Mouse (Mus musculus): Measurements from ENCODE around the gene Tspan17. TPM values are rescaled to one million over a fixed set of nuclear protein-coding genes. Genes with fewer than 3 reads are reported as not detected.
"Not testable (repeated sequence)": the region's sequence is repeated elsewhere in the genome, so short reads cannot be mapped to it uniquely, and the experiment has no call there.

Tspan17 gene
- total RNA-seq, 1 experiment from 2014 or later, result 6.9 TPM

GRCm38 (mm10) chr13:54759496-54759895 lies 29.7 kb upstream of the Tspan17 start:
- no peak for ATAC-seq (replicated peaks; ENCODE audit: insufficient number of reproducible peaks, low FRiP score, low TSS enrichment, poor library complexity, severe bottlenecking)

DNA sequence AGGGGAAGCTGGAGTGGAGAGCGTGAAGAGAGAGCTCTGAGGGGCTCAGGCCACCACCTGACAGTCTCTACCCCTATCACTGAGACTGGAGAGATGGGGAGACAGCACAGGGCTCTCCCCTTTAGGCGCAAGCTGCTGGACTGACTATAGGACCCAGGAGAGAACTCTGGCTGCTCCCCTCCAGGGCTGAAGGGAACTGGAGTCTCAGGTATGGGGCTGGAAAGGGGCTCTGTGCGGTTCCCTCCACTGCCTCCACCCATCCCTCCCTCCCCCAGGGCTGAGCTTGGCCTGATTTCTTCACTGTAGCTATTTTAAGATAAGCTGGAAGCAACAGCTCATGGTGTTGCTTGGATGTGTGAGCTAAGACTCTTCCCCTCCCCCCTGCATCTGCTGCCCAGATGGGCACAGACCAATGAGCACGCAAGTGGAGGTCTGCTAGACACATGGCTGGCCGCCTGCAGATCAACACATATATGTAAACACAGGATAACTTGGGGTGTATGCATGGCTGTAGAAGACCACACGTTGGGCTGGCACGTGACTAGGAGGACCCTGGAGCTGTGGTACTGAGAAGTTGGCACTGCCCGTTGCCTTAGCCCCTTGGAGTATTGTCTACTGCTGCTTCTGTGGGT lies 28.9 kb upstream of the Tspan17 start:
- ATAC-seq (replicated peaks; ENCODE audit: insufficient number of reproducible peaks, low FRiP score, low TSS enrichment, poor library complexity, severe bottlenecking), result no peak

DNA sequence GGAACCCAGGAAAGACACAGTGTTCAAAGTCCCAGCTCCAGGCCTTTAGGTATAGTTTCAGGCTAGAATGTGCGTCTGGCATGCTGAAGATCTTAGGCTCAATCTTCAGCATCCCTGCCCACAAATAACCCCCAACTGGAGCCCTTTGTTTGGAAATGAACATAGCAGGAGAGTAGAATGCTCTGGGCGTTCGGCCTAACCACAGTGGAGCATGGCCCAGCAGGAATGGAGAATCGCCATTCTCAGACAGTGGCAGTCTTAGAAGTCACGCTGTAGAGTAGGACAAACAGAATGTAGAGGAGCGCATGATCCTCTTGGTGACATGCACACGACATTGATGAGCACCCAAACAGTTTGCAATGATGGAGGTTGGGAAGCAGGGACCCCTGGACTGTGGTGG lies 28.3 kb upstream of the Tspan17 start:
- ATAC-seq (replicated peaks; ENCODE audit: insufficient number of reproducible peaks, low FRiP score, low TSS enrichment, poor library complexity, severe bottlenecking), result no peak

DNA sequence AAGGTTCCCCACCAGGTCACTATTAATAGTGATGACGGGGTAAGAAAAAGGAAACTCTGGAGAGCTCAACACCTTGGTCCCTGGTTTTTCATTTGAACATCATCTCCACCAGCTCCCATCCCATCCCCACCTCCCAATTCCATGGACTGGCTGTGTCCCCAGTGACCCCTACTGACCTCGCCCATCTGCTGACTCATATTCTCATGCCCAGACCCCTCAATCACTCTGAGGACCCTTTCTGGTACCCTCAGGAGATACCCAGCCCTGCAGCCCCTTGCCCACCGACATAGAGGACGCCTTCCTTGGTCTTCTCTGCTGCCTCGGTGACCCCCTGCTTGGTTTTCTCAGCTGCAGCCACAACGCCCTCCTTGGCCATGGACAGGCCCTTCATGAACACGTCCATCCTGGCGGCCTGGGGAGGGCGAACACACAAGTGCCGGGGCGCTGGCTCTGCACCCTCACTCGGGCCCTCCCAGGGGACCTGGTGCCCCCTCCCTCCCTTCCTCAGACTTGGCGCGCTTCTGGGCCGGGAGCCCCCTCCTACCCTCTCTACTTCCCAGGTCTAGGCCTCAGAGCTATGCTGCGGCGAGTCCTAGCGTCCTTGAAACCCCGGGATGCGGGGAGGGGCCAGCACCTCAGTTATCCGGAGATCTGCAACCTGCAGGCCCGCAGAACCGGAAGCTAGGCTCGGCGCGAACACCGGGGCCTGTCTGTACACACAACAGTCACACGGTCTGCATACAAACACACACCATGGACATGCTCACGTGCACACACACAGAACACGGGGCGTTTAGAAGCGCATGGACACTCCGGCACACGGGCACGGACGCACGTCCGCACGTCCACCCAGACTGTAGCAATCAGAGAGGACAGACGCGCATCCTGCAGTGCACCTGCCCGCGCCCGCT lies 23.6 kb upstream of the Tspan17 start:
- no peak for ATAC-seq (replicated peaks; ENCODE audit: insufficient number of reproducible peaks, low FRiP score, low TSS enrichment, poor library complexity, severe bottlenecking)

DNA sequence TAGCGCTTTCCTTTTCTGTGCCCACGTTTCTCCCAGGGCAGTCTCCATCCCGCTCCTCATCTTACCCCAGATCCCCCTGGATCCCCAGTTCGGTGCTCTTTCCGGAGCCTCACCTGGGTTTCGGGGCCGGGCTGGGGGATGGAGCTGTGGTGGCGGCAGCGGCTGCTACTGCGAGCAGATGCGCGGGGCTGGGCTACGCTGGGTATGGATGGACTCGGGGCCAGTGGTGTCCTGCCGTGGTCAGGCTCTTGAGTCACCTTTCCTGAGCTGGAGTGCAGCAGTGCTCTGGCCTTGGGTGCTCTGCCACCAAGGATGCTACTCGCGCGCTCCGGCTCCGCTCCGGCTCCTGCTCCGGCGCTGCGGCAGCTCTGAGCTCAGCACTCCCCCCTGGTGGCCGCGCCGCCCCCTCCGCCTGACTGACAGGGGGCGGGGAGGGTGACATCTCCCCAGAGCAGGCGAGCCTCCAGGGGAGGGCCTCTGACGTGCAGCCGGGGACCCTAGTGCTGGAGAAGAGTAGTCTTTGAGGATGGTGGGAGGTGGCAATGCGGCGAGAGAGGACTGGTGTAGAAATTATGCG lies 22.9 kb upstream of the Tspan17 start, which contains the start of gene Sncb:
TSS of gene Sncb (minus strand) at position 404 of the 577 bp plus-strand sequence.
- ATAC-seq (replicated peaks; ENCODE audit: insufficient number of reproducible peaks, low FRiP score, low TSS enrichment, poor library complexity, severe bottlenecking), result no peak

DNA sequence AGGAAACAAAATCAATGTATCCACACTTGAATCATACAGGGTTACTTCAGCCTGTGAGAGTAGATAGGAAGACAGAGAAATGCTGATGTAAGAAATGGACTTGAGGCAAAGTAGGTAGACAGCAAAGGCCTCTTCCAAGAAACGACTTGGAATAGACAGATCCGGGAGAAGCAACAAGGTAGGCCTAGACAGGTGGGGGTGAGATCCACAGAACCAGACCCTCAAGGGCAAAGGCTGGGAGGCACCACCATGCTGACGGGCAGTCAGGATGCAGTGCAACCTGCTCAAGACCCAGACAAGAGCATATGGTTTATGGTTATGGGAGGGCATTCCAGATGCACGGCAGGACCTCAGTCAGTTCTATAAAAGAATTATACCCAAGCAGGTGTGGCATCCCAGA lies 22.2 kb upstream of the Tspan17 start:
- no peak for ATAC-seq (replicated peaks; ENCODE audit: insufficient number of reproducible peaks, low FRiP score, low TSS enrichment, poor library complexity, severe bottlenecking)

DNA sequence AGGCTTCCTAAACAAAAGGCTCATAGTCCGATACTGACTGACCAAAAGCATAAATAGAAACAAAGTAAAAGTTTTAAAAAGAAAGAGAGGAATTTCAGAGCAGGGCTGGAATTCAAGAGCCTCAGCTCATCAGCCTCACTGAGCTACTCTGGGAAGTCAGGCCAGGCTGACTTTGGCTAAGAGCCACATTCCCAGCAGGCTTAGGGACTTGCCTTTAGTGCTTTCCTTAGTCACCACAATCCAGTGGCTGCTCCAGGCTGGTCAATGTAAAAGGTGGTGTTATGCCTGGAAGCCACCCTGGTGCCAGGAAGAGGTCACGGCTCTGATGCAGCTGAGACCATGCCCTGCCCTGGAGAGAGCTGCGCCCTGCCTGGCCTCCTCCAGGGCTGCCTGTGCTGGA lies 8.6 kb upstream of the Tspan17 start:
- ATAC-seq (replicated peaks; ENCODE audit: insufficient number of reproducible peaks, low FRiP score, low TSS enrichment, poor library complexity, severe bottlenecking), result no peak; the same call in 1 of the 2 replicates

- no peak for ATAC-seq (replicated peaks; ENCODE audit: insufficient number of reproducible peaks, low FRiP score, low TSS enrichment, poor library complexity, severe bottlenecking)
These were observed 8.1 kb upstream of the Tspan17 start for GRCm38 (mm10) chr13:54781086-54781485.

DNA sequence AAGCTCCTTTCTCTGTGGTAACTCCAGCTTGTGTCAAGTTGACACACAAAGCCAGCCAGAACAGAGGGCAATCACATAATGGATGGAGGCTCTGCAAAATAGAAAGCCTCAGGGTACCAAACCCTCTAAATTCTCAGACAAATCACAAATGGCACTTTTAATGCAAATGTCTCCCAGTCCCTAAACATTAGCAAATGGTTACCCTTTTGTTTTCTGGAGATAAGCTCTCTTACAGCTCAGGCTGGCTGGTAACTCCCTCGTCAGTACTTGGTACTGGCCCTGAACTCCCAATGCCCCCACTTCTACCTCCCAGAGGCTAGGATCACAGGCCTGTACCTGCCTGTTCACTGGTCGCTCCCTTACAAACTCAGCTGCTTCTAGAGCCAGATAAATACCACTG lies 5.9 kb upstream of the Tspan17 start:
- no peak for ATAC-seq (replicated peaks; ENCODE audit: insufficient number of reproducible peaks, low FRiP score, low TSS enrichment, poor library complexity, severe bottlenecking)

DNA sequence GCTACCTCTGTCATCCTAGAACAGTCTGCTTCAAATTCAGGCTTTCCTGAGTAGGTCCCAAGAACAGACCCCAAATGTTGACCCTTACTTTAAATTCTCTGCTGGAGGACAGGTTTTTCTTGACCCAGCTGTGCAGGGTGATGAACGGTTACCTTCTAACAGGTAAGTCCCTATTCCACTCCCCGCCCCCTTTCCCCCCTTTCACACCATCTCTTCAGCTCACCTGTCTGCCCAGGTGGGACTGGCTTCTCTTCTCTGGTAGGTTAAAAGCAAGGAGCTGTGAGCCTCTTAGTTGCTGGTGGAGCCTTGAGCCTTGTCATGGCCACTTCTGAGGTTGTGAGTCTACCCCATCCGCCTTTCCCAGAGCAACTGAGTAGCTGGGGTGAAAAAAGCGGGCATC lies 5.5 kb upstream of the Tspan17 start, which contains the start of gene Eif4e1b:
TSS of gene Eif4e1b (plus strand) at position 301 of the 400 bp plus-strand sequence.
- no peak for ATAC-seq (replicated peaks; ENCODE audit: insufficient number of reproducible peaks, low FRiP score, low TSS enrichment, poor library complexity, severe bottlenecking)

- ATAC-seq (replicated peaks; ENCODE audit: insufficient number of reproducible peaks, low FRiP score, low TSS enrichment, poor library complexity, severe bottlenecking), result not testable (repeated sequence)
These were observed 1.6 kb upstream of the Tspan17 start for GRCm38 (mm10) chr13:54787591-54787990.

GRCm38 (mm10) chr13:54789561-54790397 lies 602 bp downstream of the Tspan17 start:
- ATAC-seq (replicated peaks; ENCODE audit: insufficient number of reproducible peaks, low FRiP score, low TSS enrichment, poor library complexity, severe bottlenecking), result no peak

GRCm38 (mm10) chr13:54792259-54793230 lies 3.4 kb downstream of the Tspan17 start:
- no peak for ATAC-seq (replicated peaks; ENCODE audit: insufficient number of reproducible peaks, low FRiP score, low TSS enrichment, poor library complexity, severe bottlenecking)

- ATAC-seq (replicated peaks; ENCODE audit: insufficient number of reproducible peaks, low FRiP score, low TSS enrichment, poor library complexity, severe bottlenecking), result no peak
These were observed 4.9 kb downstream of the Tspan17 start for GRCm38 (mm10) chr13:54794002-54794577.

DNA sequence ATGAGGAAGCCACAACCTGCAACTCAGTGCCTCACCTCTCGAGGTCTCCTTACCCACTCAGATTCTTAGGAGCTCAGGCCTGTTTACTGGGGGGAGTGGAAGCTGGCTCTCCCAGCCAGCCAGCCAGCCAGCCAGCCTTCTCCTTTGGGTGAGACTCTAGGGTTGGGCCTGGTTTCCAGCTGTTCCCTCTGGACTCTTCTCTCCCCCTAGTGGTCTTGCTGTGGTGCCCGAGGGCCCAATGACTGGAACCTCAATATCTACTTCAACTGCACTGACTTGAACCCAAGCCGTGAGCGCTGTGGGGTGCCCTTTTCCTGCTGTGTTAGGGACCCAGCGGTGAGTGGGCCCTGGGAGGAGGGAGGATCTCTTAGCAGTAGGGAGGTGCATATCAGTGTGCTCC lies 5.7 kb downstream of the Tspan17 start:
- no peak for ATAC-seq (replicated peaks; ENCODE audit: insufficient number of reproducible peaks, low FRiP score, low TSS enrichment, poor library complexity, severe bottlenecking)

DNA sequence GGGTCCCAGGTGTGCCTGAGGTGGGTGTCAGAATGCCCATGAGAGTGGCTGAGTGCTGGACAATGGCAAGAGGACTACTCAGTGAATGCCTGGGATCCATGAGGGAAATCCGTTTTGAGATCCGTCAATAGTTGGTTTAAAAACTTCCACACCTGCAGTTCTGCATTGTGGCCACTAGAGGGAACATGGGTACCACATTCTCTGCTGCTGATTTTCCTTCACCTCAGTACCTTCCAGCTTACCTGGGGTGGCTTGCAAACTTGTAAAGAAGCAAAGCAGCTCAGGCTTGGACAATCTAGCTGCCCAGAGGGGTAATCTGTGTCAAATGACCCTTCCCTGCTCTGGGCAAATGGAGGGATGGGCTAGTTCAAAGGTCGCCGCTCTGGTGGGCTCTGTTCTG lies 8.2 kb downstream of the Tspan17 start:
- no peak for ATAC-seq (replicated peaks; ENCODE audit: insufficient number of reproducible peaks, low FRiP score, low TSS enrichment, poor library complexity, severe bottlenecking)

- ATAC-seq (replicated peaks; ENCODE audit: insufficient number of reproducible peaks, low FRiP score, low TSS enrichment, poor library complexity, severe bottlenecking), result no peak
These were observed 8.9 kb downstream of the Tspan17 start for GRCm38 (mm10) chr13:54797861-54798643.

All from monocyte, adult 5-6 weeks (primary cell).